Mouse (Mus musculus): Measurements from ENCODE around the gene Tnfrsf18. TPM values are rescaled to one million over a fixed set of nuclear protein-coding genes. Genes with fewer than 3 reads are reported as not detected.

Tnfrsf18 gene
- total RNA-seq (2014; rRNA removed) (1.5 TPM in 1 of 2 replicates, not detected in the other), polyA plus RNA-seq (2015; fragmentation: Nextera tagmentation; extraction: Ambion mirVana) (0.67 and 1.2 TPM in 2 replicates)

- WGBS: 48% methylated on average over 4 of the region's 4 CpGs
- TF ChIP-seq CTCF (IDR thresholded peaks at IDR 0.05; ENCODE audit: low read depth): no peak
- Histone ChIP-seq H3K27ac (ENCODE audit: low read depth, low read length) (no peak within 1 kb of the TSS), H3K4me3 (ENCODE audit: low read depth, low read length) (no peak within 1 kb of the TSS), H3K4me1 (ENCODE audit: insufficient read depth) (peaks cover 8% of the 10 kb centered on the region), H3K27me3 (ENCODE audit: insufficient read depth, low read length) (no peaks in the 10 kb centered on the region), H3K36me3 (ENCODE audit: insufficient read depth) (peaks cover 6% of the 10 kb centered on the region; the same call in 1 of the 2 replicates), H3K9me3 (ENCODE audit: low read length) (no peaks in the 10 kb centered on the region), H3K9ac (no peak within 1 kb of the TSS), H3K4me2 (ENCODE audit: low read depth) (no peak within 1 kb of the TSS)
- no peak for ATAC-seq
- DNase-seq: no peak
Measured at GRCm38 (mm10) chr4:156026013-156026412, at the start of gene Tnfrsf18. Gene Tnfrsf18, plus strand, starts transcription at chr4:156026164.

- TF ChIP-seq CTCF (IDR thresholded peaks at IDR 0.05; ENCODE audit: low read depth): no peak
- H3K27ac ChIP-seq (ENCODE audit: low read depth, low read length): no peak overlapping the region
- DNase-seq (no peak), ATAC-seq (no peak)
- H3K27me3 ChIP-seq (ENCODE audit: insufficient read depth, low read length): no peaks in the 10 kb centered on the region
- H3K9ac ChIP-seq: no peak overlapping the region
- H3K4me3 ChIP-seq (ENCODE audit: low read depth, low read length): no peak overlapping the region
- no peaks in the 10 kb centered on the region for H3K9me3 ChIP-seq (ENCODE audit: low read length)
- no peaks in the 10 kb centered on the region for H3K4me1 ChIP-seq (ENCODE audit: insufficient read depth)
- H3K4me2 ChIP-seq (ENCODE audit: low read depth): no peak overlapping the region
- 76% methylated on average over 12 of the region's 12 CpGs for WGBS
- no peaks in the 10 kb centered on the region for H3K36me3 ChIP-seq (ENCODE audit: insufficient read depth)
Measured at GRCm38 (mm10) chr4:155981436-155982082, 44.4 kb upstream of the Tnfrsf18 start.

GRCm38 (mm10) chr4:155983788-155984187 lies 42.2 kb upstream of the Tnfrsf18 start:
- Histone ChIP-seq H3K4me1 (ENCODE audit: insufficient read depth) (no peaks in the 10 kb centered on the region), H3K4me3 (ENCODE audit: low read depth, low read length) (no peak overlapping the region), H3K36me3 (ENCODE audit: insufficient read depth) (no peaks in the 10 kb centered on the region), H3K27me3 (ENCODE audit: insufficient read depth, low read length) (no peaks in the 10 kb centered on the region), H3K4me2 (ENCODE audit: low read depth) (no peak overlapping the region), H3K9me3 (ENCODE audit: low read length) (no peaks in the 10 kb centered on the region), H3K27ac (ENCODE audit: low read depth, low read length) (no peak overlapping the region), H3K9ac (no peak overlapping the region)
- ATAC-seq: no peak
- no peak for TF ChIP-seq CTCF (IDR thresholded peaks at IDR 0.05; ENCODE audit: low read depth)
- DNase-seq: no peak
- WGBS: 8% methylated on average over 2 of the region's 2 CpGs

DNA sequence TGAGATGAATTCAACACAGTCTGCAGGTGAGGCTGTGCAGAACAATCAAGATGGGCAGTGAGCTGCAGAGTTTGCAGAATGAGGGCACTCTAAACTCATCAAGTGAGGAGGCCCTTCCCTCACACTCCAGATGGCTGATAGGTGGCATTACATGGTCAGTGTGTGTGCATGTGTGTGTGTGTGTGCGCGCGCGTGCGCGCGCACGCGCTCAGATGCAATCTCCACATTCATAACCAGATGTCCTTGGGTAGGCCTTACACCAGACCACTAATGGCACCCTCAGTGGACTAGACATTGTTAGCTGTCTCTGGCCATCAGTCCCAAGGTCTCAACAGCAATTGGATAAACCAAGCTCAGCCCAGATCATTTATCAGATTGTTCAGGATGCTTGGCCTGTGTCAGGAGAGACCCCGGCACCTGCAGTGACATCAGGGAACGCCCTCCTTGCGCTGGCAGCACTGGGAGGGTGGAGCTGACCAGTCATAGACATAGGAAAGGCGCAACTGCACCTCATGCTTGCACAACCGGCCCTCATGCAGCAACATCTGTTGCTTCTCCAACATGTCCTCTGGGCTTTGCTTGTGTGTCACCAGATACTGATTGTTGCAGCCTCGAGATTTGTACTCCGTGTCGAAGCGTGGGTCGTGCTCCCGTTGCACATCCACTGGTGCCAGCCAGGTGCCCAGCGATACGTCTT lies 34.6 kb upstream of the Tnfrsf18 start:
- 89% methylated on average over 22 of the region's 22 CpGs for whole genome bisulfite sequencing
- Histone ChIP-seq H3K27me3 (ENCODE audit: insufficient read depth, low read length) (no peaks in the 10 kb centered on the region), H3K9me3 (ENCODE audit: low read length) (no peaks in the 10 kb centered on the region), H3K4me1 (ENCODE audit: insufficient read depth) (peaks cover 18% of the 10 kb centered on the region), H3K4me2 (ENCODE audit: low read depth) (peak overlapping the region; percentile 98), H3K36me3 (ENCODE audit: insufficient read depth) (peaks cover 3% of the 10 kb centered on the region; the same call in 1 of the 2 replicates), H3K4me3 (ENCODE audit: low read depth, low read length) (peak overlapping the region; percentile 67), H3K9ac (peak overlapping the region; percentile 60), H3K27ac (ENCODE audit: low read depth, low read length) (peak overlapping the region; percentile 95)
- TF ChIP-seq CTCF (IDR thresholded peaks at IDR 0.05; ENCODE audit: low read depth): no peak
- ATAC-seq: no peak
- no peak for DNase-seq

GRCm38 (mm10) chr4:155991908-155992230 lies 34.1 kb upstream of the Tnfrsf18 start:
- TF ChIP-seq CTCF (IDR thresholded peaks at IDR 0.05; ENCODE audit: low read depth): no peak
- ATAC-seq: peak; percentile 2; the same call in 1 of the 2 replicates
- DNase-seq: no peak

GRCm38 (mm10) chr4:155992241-155992905 lies 33.6 kb upstream of the Tnfrsf18 start, which contains the start of the genes B3galt6 and Sdf4:
Gene B3galt6, minus strand, starts transcription at chr4:155992649.
Gene Sdf4, plus strand, starts transcription at chr4:155992872.
- Histone ChIP-seq H3K4me3 (ENCODE audit: low read depth, low read length) (peak within 1 kb of the TSS; percentile 85), H3K36me3 (ENCODE audit: insufficient read depth) (peaks cover 12% of the 10 kb centered on the region), H3K9ac (peak within 1 kb of the TSS; percentile 79), H3K27ac (ENCODE audit: low read depth, low read length) (peak within 1 kb of the TSS; percentile 95), H3K4me2 (ENCODE audit: low read depth) (peak within 1 kb of the TSS; percentile 98), H3K27me3 (ENCODE audit: insufficient read depth, low read length) (no peaks in the 10 kb centered on the region), H3K4me1 (ENCODE audit: insufficient read depth) (peaks cover 18% of the 10 kb centered on the region), H3K9me3 (ENCODE audit: low read length) (no peaks in the 10 kb centered on the region)
- peak; percentile 91 for TF ChIP-seq CTCF (IDR thresholded peaks at IDR 0.05; ENCODE audit: low read depth)
- DNase-seq: peak; percentile 95
- peak; percentile 92 for ATAC-seq
- WGBS: 2% methylated on average over 92 of the region's 99 CpGs

More at GRCm38 (mm10) chr4:155991908-155992230, 34.1 kb upstream of the Tnfrsf18 start:
- H3K27me3 ChIP-seq (ENCODE audit: insufficient read depth, low read length): no peaks in the 10 kb centered on the region
- H3K36me3 ChIP-seq (ENCODE audit: insufficient read depth): peaks cover 8% of the 10 kb centered on the region
- 32% methylated on average over 37 of the region's 37 CpGs for WGBS
- H3K4me1 ChIP-seq (ENCODE audit: insufficient read depth): peaks cover 18% of the 10 kb centered on the region
- H3K9ac ChIP-seq: peak overlapping the region; percentile 60
- H3K4me3 ChIP-seq (ENCODE audit: low read depth, low read length): peak overlapping the region; percentile 67
- H3K4me2 ChIP-seq (ENCODE audit: low read depth): peak overlapping the region; percentile 98
- H3K27ac ChIP-seq (ENCODE audit: low read depth, low read length): peak overlapping the region; percentile 95
- no peaks in the 10 kb centered on the region for H3K9me3 ChIP-seq (ENCODE audit: low read length)

Measured in forebrain, postnatal 0 days (tissue).